Mouse (Mus musculus) forebrain, postnatal 0 days (tissue): Measurements from ENCODE around the gene Csf2ra. TPM values are rescaled to one million over a fixed set of nuclear protein-coding genes. Genes with fewer than 3 reads are reported as not detected.
"Not testable (repeated sequence)": the region's sequence is repeated elsewhere in the genome, so short reads cannot be mapped to it uniquely, and the experiment has no call there.

Experiments
- ATAC-seq: fragments of 200-750 bp; cut with Nextera tagmentation; 2 replicates; pipeline ENCODE4 v1.8.0; 2017; ENCODE audit warnings: mild to moderate bottlenecking, moderate library complexity
- DNase-seq: peaks from one replicate; pipeline ENCODE4 v3.0.0-alpha.2; 2015
- H3K27ac ChIP-seq: fragments of 300-500 bp; sonication (generic); 2 replicates; pipeline ENCODE4 v1.5.1; 2014; ENCODE audit warnings: low read depth, mild to moderate bottlenecking, antibody characterized with exemption, low read length, moderate library complexity, mixed read lengths
- H3K27me3 ChIP-seq: fragments of 300-500 bp; sonication (generic); 2 replicates; pipeline ENCODE4 v1.6.1; 2014; ENCODE audit warnings: mild to moderate bottlenecking, low read length, mixed read lengths; ENCODE audit not compliant: insufficient read depth
- H3K36me3 ChIP-seq: fragments of 300-500 bp; sonication (generic); 2 replicates; pipeline ENCODE4 v1.6.1; 2014; ENCODE audit warnings: mild to moderate bottlenecking, moderate library complexity; ENCODE audit not compliant: insufficient read depth
- H3K4me1 ChIP-seq: fragments of 300-500 bp; sonication (generic); 2 replicates; pipeline ENCODE4 v1.6.1; 2014; ENCODE audit warnings: antibody characterized with exemption; ENCODE audit not compliant: insufficient read depth
- H3K4me2 ChIP-seq: fragments of 300-500 bp; sonication (generic); 2 replicates; pipeline ENCODE4 v1.6.1; 2014; ENCODE audit warnings: low read depth, mild to moderate bottlenecking, moderate library complexity
- H3K4me3 ChIP-seq: fragments of 300-500 bp; sonication (generic); 2 replicates; pipeline ENCODE4 v1.5.1; 2014; ENCODE audit warnings: low read depth, low read length, mixed read lengths
- H3K9ac ChIP-seq: fragments of 300-500 bp; sonication (generic); 2 replicates; pipeline ENCODE4 v1.6.1; 2014; ENCODE audit warnings: mild to moderate bottlenecking
- H3K9me3 ChIP-seq: fragments of 300-500 bp; sonication (generic); 2 replicates; pipeline ENCODE4 v1.6.1; 2016; ENCODE audit warnings: low read length
- CTCF ChIP-seq: sonication (generic); IDR thresholded peaks from 2 replicates; pipeline ENCODE4 v1.5.1; 2016; ENCODE audit warnings: antibody characterized with exemption, control low read depth, low read depth
- WGBS: fragments of 180-500 bp; shearing (Covaris S2); extraction: QIAGEN DNeasy Blood & Tissue Kit; methylation state at CpG from one replicate; pipeline ENCODE4 v1.1.7; 2014; 5-methylcytosine and 5-hydroxymethylcytosine counted together
- polyA plus RNA-seq: library from polyadenylated mRNA; unstranded; fragments of >200 nt; fragmentation: Nextera tagmentation; extraction: Ambion mirVana; gene quantifications from 2 replicates; pipeline ENCODE4 v1.2.1, GENCODE M21; 2015
- total RNA-seq: library from RNA; depleted of rRNA; stranded (reverse); fragments of >200 nt; gene quantifications from 2 replicates; pipeline ENCODE4 v1.2.3, GENCODE M21; 2014; rRNA removed

Gene Csf2ra
- total and polyA plus RNA-seq, 2 experiments from 2014 or later, result 35.8 to 36.5 TPM

DNA sequence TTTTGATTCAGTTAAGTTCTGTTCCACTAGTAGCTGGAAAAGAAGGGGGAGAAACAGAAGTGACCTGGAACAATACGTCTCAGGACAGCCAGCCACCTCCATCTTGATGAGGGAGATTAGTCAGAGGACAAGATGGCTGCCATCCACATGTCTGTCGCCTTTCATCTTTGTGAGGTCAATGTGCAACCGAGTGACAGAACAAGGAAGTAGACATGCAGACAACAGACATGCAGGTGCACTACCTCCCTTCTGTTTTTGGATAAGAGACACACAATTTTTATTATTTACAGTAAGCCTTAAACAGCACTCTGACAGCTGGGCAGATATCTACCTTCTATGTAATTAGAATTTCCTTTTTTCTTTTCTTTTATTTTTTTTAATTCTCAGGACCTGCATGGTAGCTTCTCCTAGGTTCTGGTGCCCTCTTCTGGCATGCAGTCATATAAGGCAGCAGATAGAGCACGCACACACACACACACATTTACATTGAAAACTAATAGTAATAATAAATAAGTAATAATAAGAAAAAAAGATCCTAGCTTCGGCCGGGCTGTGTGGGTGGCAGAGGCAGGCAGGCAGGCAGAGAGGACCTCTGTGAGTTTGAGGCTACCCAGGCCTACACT, 4.4 kb downstream of the Csf2ra start:
- 0 out of 2 replicates have a peak, but pooled peaks cover 4% of the 10 kb centered on the region for H3K27me3 ChIP-seq
- DNase-seq (no peak), ATAC-seq (no peak)
- no peak overlapping the region for H3K27ac ChIP-seq
- no peak overlapping the region for H3K4me2 ChIP-seq
- WGBS, result 92% methylated on average over 6 of the region's 6 CpGs
- peak; percentile 42 for TF ChIP-seq CTCF
- no peak overlapping the region for H3K4me3 ChIP-seq
- no peaks in the 10 kb centered on the region for H3K9me3 ChIP-seq
- no peak overlapping the region for H3K9ac ChIP-seq
- H3K36me3 ChIP-seq, result no peaks in the 10 kb centered on the region
- no peaks in the 10 kb centered on the region for H3K4me1 ChIP-seq

DNA sequence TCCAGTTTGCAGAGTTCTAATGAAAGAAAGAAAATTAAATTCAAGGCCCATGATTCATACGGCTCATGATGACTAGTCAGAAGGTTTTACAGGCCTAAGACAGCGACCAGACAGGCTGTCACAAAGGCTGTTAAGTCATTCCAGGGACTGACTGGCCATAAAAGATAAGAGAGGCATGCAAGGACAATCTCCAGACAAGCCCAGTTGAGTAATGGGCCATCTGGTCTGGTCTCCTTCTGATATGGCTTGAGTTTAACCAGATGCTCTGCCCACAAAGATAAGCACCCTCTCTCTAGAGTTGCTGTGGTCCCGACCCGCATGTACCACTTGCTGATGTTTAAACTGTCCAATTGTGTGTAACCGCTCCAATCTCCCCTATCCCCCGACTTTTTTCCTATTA, 20.7 kb downstream of the Csf2ra start:
- not testable (repeated sequence) for H3K4me3 ChIP-seq, DNase-seq, ATAC-seq, H3K9me3 ChIP-seq, H3K27ac ChIP-seq, H3K4me1 ChIP-seq, H3K9ac ChIP-seq, H3K27me3 ChIP-seq, H3K36me3 ChIP-seq, H3K4me2 ChIP-seq
- 89% methylated on average over 6 of the region's 6 CpGs for WGBS

DNA sequence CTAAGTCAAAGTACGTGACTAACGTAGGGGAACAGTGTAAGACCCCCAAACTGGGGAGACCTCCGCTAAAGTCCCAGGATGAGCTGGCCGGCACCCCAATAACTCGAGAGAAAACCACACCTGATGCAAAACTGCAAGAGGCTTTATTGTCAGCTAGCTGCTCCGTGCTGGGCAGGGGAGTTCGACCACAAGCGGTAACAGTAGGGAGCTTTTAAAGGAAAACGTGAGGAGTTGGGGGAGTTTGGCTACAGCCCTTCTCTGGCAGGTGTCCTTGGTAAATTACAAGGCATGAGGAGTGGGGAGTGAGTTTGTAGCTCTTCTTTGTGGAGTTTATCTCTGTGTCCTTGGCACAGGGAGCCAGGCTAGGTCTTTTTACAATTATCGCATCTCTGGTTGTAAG, 28.4 kb downstream of the Csf2ra start:
- ATAC-seq (no peak), DNase-seq (peak; percentile 24)
- no peaks in the 10 kb centered on the region for H3K9me3 ChIP-seq
- H3K4me3 ChIP-seq, result no peak overlapping the region
- H3K27ac ChIP-seq, result no peak overlapping the region
- H3K4me2 ChIP-seq, result no peak overlapping the region
- no peaks in the 10 kb centered on the region for H3K27me3 ChIP-seq
- WGBS, result 14% methylated on average over 10 of the region's 10 CpGs
- no peaks in the 10 kb centered on the region for H3K4me1 ChIP-seq
- no peaks in the 10 kb centered on the region for H3K36me3 ChIP-seq
- no peak for TF ChIP-seq CTCF
- no peak overlapping the region for H3K9ac ChIP-seq

DNA sequence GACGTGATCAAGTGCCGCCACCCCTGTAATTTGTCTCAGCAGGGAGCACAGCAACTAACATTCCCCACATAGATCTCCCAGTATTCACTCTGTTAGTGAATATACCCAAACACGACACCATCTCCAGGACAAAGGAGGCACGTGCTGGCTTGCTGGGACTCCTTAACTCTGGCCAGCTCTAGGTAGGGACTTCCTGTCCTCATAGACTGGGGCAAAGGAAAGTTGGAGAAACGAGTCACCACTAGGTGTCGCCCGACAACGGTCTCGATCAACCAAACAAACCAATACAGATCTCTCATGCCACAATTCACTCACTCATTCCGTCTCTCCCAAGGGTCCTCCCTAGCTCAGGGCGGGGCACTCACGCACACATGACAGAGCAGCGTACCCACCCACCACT, 28.9 kb downstream of the Csf2ra start:
- Histone ChIP-seq H3K9ac (no peak overlapping the region), H3K27me3 (no peaks in the 10 kb centered on the region), H3K36me3 (no peaks in the 10 kb centered on the region), H3K4me2 (no peak overlapping the region), H3K27ac (no peak overlapping the region), H3K4me3 (no peak overlapping the region), H3K9me3 (no peaks in the 10 kb centered on the region), H3K4me1 (no peaks in the 10 kb centered on the region)
- DNase-seq, result peak; percentile 89
- no peak; the same call in 1 of the 2 replicates for TF ChIP-seq CTCF
- WGBS, result 13% methylated on average over 13 of the region's 13 CpGs
- ATAC-seq, result no peak

DNA sequence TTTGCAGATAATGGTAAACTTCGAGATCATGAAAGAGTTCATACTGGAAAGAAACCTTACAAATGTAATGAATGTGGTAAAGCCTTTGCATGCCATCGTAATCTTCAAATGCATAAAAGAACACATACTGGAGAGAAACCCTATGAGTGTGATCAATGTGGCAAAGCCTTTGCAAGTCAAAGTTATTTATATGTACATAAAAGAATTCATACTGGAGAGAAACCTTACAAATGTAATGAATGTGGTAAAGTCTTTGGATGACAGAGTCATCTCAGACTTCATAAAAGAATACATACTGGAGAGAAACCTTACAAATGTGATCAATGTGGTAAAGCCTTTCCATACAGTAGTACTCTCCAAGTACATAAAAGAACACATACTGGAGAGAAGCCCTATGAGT, 44.6 kb downstream of the Csf2ra start, which contains the start of gene Gm6020:
Gm6020 (plus strand) TSS at position 301 of the 400 bp plus-strand sequence.
- not testable (repeated sequence) for ATAC-seq, DNase-seq, H3K9ac ChIP-seq, H3K27me3 ChIP-seq, H3K4me3 ChIP-seq, H3K27ac ChIP-seq, H3K4me1 ChIP-seq, H3K9me3 ChIP-seq, H3K4me2 ChIP-seq, H3K36me3 ChIP-seq
- WGBS, result 87% methylated on average over 2 of the region's 2 CpGs

DNA sequence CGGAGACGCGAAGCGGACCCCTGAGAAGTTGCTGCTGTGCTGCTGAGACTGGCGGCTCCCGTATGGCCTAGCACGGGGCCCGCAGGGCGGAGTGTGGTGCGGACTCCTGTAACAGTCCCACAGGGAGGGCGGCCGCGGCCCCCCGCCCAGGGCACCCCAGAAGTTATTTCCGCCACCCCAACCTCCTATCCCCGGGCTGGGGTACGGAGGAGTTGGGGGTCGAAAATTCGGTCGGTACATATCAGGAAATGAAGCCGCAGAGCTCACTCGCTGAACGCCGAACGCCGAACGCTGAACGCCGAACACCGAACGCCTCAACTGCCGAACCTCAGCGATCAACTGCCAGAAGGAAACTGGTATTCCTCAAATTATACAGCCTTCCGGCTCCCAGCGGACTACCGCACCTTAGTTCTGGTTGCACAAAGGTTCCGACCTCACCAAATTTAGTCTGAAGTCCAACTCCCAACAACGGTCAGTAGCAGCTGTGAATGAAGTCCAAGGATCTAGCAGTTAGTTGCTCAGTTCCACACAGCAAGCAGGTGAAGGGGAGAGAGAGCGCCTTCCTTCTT, 52.4 kb downstream of the Csf2ra start, which contains the start of gene Gm7102:
Gm7102 (minus strand) TSS at position 554 of the 569 bp plus-strand sequence.
- ATAC-seq (no peak), DNase-seq (no peak)
- no peaks in the 10 kb centered on the region for H3K36me3 ChIP-seq
- H3K4me2 ChIP-seq, result peak within 1 kb of the TSS; percentile 37
- no peak for TF ChIP-seq CTCF
- peak within 1 kb of the TSS; percentile 3; the same call in 1 of the 2 replicates for H3K9ac ChIP-seq
- WGBS, result 46% methylated on average over 39 of the region's 39 CpGs
- peak within 1 kb of the TSS; percentile 24 for H3K4me3 ChIP-seq
- no peaks in the 10 kb centered on the region for H3K27me3 ChIP-seq
- H3K9me3 ChIP-seq, result no peaks in the 10 kb centered on the region
- no peak within 1 kb of the TSS for H3K27ac ChIP-seq
- H3K4me1 ChIP-seq, result no peaks in the 10 kb centered on the region

Other genes starting within 250 kb of the Csf2ra start
- gene Zfp950, start 87.6 kb downstream of the Csf2ra start, total RNA-seq, result 18.9 and 24.3 TPM in 2 replicates
- 31.8 and 41.9 TPM in 2 replicates for gene Zfp950, start 87.6 kb downstream of the Csf2ra start, polyA plus RNA-seq
- 0.31 and 1.00 TPM in 2 replicates for gene Gm7102, start 52.1 kb downstream of the Csf2ra start, total RNA-seq
- gene Gm7102, start 52.1 kb downstream of the Csf2ra start, polyA plus RNA-seq, result 0.11 TPM in 1 of 2 replicates, not detected in the other
- not detected in 2 replicates for gene Gm6020, start 44.5 kb downstream of the Csf2ra start, total RNA-seq
- gene Gm6020, start 44.5 kb downstream of the Csf2ra start, polyA plus RNA-seq, result not detected in 2 replicates
- not detected in 2 replicates for gene Gm21060, start 68.6 kb upstream of the Csf2ra start, total RNA-seq
- not detected in 2 replicates for gene Gm21060, start 68.6 kb upstream of the Csf2ra start, polyA plus RNA-seq